Mouse (Mus musculus) ZHBTc4 (cell line): Measurements from ENCODE around the gene 3110070M22Rik.
"Not testable (repeated sequence)": the region's sequence is repeated elsewhere in the genome, so short reads cannot be mapped to it uniquely, and the experiment has no call there.

ENCODE experiments used
- DNase-seq: peaks from one replicate; pipeline ENCODE4 v3.0.0-alpha.2; 2011; ENCODE audit warnings: low read depth, low spot score

3110070M22Rik gene

DNA sequence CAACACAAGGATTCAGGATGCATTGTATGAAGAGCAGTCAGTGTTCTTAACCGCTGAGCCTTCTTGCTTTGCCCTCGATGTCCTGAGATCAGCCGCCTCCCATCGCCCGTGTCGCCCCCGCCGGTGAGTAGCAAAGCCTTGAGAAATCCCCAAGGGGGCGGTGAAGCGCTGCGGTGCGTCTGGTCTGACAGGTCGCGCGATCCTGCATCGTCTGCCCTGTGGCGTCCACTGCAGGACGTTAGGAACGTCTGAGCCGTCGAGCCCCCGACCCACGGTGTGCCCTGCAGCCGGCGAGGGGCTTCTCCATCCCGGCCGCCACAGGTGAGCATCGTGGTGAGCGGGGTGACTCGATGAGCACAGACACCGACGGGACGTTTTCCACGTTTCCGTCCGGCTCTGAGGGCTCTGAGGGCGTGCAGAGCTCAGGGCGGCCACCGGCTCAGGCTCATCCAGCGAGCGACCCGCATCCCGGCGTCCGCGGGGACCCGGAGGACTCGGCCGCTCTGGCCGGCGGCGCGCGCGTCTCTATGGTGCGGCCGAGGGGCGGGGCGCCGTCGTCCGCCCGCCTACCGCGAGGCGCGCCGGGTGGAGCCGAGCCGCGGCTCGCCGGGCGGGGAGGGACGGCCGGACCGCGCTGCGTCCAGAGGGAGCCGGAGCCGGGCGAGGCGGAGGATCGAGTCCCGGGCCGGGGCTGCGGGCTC lies at the start of gene 3110070M22Rik, which contains the start of gene Tmem267:
TSS of gene 3110070M22Rik (minus strand) at position 504 of the 701 bp plus-strand sequence.
TSS of gene Tmem267 (plus strand) at position 160 of the 701 bp plus-strand sequence.
- DNase-seq: peak; percentile 82

- DNase-seq: not testable (repeated sequence)
Measured at GRCm38 (mm10) chr13:119494938-119495337, 6.8 kb upstream of the 3110070M22Rik start.

GRCm38 (mm10) chr13:119492083-119492482 lies 3.9 kb upstream of the 3110070M22Rik start:
- not testable (repeated sequence) for DNase-seq

DNA sequence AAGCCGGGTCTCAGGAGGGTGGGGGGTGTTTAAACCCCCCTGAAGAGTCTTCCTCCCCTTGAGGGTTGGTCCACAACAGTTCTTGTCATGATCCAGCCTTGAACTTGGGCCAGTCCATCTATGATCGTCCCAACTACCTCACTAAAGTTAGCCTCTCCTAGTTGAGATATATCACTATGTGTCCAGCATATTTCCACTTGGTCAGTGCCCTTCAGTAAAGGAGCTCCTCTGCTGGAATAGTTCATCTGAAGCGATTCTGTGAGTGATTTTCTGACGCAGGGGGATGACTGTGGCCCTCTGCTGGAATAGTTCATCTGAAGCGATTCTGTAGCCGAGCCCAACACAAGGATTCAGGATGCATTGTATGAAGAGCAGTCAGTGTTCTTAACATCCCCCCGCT lies 829 bp downstream of the 3110070M22Rik start:
- DNase-seq: no peak

- no peak for DNase-seq
Measured at GRCm38 (mm10) chr13:119477789-119478188, 10.4 kb downstream of the 3110070M22Rik start.

GRCm38 (mm10) chr13:119476631-119477030 lies 11.6 kb downstream of the 3110070M22Rik start:
- DNase-seq: no peak

DNA sequence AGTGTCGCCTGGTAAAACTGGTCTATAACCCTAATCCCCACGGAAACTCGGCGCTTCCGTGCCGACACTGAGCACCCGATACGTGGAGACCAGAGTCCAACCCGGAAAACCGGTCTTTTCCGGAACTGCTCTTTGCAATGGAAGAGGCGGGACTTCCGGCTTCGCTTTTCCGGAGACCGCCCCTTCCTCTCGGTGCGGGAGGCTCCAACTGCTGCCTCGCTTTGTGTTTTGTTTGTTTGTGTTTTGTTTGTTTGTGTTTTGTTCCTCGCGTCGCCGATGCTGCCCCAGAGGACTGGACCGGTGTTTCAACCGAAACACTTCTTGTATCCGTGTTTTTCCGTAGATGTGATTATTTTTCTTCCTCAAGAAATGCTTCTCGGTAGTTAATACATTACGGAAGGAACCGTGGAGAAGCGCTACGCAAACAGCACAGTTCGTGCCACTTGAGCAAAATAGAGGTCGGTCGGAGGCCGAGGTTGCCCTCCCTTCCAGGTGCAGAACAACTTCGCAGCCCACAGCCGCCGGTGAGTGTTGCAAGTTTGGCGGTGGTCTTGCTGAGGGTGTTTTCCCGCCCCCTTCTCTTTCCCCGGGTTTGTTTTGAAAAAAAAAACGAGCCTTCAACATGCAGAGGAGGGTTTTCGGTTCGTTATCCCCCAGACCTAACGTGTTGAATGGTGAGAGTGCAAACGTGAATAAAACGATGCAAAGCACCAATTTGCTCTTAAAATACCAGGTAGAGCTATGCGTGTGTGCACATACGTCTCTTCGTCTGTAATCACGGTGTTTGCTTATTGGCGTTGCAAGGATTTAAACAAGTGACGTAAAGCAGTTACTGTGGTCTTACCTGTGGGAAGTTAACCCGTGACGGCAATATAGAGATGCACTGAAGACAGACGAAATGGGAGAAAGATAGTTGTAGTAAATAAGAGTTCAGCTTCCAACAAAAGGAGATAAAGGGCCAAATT lies 25.3 kb downstream of the 3110070M22Rik start, which contains the start of gene 4833420G17Rik:
TSS of gene 4833420G17Rik (plus strand) at position 173 of the 965 bp plus-strand sequence.
- peak; percentile 97 for DNase-seq

DNA sequence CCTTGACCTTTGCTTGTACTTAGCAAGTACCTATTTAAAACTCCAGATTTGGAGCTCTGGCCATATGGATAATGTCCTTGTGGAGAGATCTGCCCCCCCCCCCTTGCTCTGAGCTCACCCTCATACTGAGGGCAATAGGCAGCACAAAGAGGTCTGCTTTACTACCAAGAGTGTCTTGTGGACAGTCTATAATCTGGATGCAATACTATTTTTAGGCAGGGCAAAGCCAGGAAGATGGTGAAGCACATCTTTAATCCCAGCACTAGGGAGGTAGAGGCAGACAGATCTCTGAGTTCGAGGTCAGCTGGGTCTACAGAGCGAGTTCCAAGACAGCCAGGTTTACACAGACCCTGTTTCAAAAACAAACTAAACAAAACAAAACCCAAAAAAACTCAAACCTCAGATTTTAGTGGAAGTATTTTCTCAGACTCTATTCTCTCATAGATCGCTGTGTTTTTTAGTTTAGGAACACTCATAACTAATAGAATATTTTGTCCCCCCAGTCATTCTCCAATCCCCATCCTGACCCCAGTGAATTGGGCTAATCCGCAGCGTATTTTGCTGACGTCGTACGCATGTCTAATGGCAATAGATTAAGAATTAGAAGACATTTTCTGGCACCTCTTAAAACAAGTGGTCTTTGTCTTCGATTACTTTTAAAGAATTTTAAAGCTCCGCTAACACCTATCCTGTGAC lies 26.1 kb downstream of the 3110070M22Rik start:
- no peak for DNase-seq

- DNase-seq: no peak
Measured at GRCm38 (mm10) chr13:119456342-119456741, 31.8 kb downstream of the 3110070M22Rik start.

DNA sequence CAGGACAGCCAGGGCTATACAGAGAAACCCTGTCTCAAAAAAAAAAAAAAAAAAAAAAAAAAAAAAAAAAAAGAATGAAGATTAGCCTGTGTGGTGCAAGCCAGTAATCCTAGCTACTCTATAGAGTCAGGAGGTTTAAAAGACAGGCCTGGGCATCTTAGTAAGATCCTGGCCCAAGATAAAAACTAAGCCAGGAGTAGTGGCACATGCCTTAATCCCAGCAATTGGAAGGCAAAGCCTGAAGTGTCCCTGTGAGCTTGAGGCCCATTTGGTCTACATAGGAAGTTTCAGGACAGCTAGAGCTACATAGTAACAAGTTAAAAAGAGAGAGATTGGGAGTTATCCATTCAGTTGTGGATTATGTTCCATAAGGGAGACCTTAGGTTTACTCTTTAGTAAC lies 33.1 kb downstream of the 3110070M22Rik start:
- no peak for DNase-seq

DNA sequence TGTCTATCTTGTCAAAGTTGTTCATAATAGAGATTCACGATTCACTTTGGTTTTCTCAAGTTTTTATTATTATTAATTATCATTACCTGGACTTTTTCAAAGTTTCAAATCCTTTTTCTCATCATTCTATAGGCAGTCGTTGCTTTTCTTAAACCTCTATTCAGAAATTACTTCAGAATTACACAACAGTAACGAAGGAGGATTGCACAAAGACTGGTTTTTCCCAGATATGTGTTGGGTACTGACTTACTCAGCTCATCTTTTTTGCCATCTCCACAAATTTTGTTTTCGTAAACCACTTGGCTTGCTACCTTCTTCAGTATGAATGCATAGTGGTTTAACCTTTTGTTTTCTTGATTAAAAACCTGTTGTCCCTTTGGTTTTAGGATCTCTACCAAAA lies 34.6 kb downstream of the 3110070M22Rik start:
- DNase-seq: no peak

GRCm38 (mm10) chr13:119442244-119442643 lies 45.9 kb downstream of the 3110070M22Rik start:
- peak; percentile 18 for DNase-seq
